Mouse (Mus musculus): Measurements from ENCODE around the gene Dtymk.

- TF ChIP-seq CHD2 (IDR thresholded peaks at IDR 0.05; ENCODE audit: low read depth, low read length) (no peak), MAFK (IDR thresholded peaks at IDR 0.05; ENCODE audit: insufficient read depth, low read depth, low read length) (no peak)
These were observed 2.1 kb upstream of the Dtymk start, which contains the start of gene Ing5 for GRCm38 (mm10) chr1:93803556-93804507.
